Mouse (Mus musculus) kidney, adult 2 months (tissue): Measurements from ENCODE around the gene Ankrd45.

ENCODE experiments used
- CTCF ChIP-seq: fragments of 200-500 bp; conservative IDR thresholded peaks from 2 replicates; pipeline ENCODE4 v1.5.1; 2011; ENCODE audit warnings: low read depth, mild to moderate bottlenecking, control low read depth, low read length, moderate library complexity, mixed read lengths; ENCODE audit not compliant: insufficient read depth, insufficient read length
- POLR2A ChIP-seq: fragments of 200-500 bp; IDR thresholded peaks from one replicate; pipeline ENCODE4 v1.6.1; 2011; ENCODE audit warnings: low read depth, low read length, control low read depth

- no peak for TF ChIP-seq CTCF
- TF ChIP-seq POLR2A = no peak
These were observed 16.0 kb upstream of the Ankrd45 start for GRCm38 (mm10) chr1:161126461-161126860.
